Mouse (Mus musculus) liver, adult 2 months (tissue): ENCODE results near the gene Ssmem1. TPM values are rescaled to one million over a fixed set of nuclear protein-coding genes. Genes with fewer than 3 reads are reported as not detected.

Experiments used
- DNase-seq: peaks from one replicate; pipeline ENCODE4 v3.0.0-alpha.2; 2011; ENCODE audit warnings: low read depth, low spot score; ENCODE audit errors: extremely low read depth
- H3K27ac ChIP-seq: fragments of 200-500 bp; replicated peaks from 2 replicates; pipeline ENCODE4 v1.5.1; 2012; ENCODE audit warnings: low read depth, mild to moderate bottlenecking, control low read depth, inconsistent platforms, low read length; ENCODE audit not compliant: insufficient read depth
- H3K27me3 ChIP-seq: fragments of 200-500 bp; 2 replicates; pipeline ENCODE4 v1.6.1; 2012; ENCODE audit warnings: mild to moderate bottlenecking, moderate library complexity, low read length, inconsistent platforms; ENCODE audit not compliant: control insufficient read depth, insufficient read depth
- H3K36me3 ChIP-seq: fragments of 200-500 bp; 2 replicates; pipeline ENCODE4 v1.6.1; 2012; ENCODE audit warnings: low read length, inconsistent platforms; ENCODE audit not compliant: control insufficient read depth, insufficient read depth
- H3K4me1 ChIP-seq: fragments of 200-500 bp; 2 replicates; pipeline ENCODE4 v1.6.1; 2011; ENCODE audit warnings: low read length; ENCODE audit not compliant: control insufficient read depth, insufficient read depth
- H3K4me3 ChIP-seq: fragments of 200-500 bp; 2 replicates; pipeline ENCODE4 v1.5.1; 2011; ENCODE audit warnings: low read depth, mild to moderate bottlenecking, control low read depth, low read length, moderate library complexity; ENCODE audit not compliant: insufficient read depth
- H3K79me2 ChIP-seq: fragments of 200-500 bp; 2 replicates; pipeline ENCODE4 v1.6.1; 2012; ENCODE audit warnings: inconsistent platforms, mild to moderate bottlenecking, low read length, moderate library complexity; ENCODE audit not compliant: control insufficient read depth, insufficient read depth
- H3K9ac ChIP-seq: fragments of 200-500 bp; 2 replicates; pipeline ENCODE4 v1.6.1; 2012; ENCODE audit warnings: low read depth, mild to moderate bottlenecking, control low read depth, inconsistent platforms, low read length
- CTCF ChIP-seq: fragments of 200-500 bp; IDR thresholded peaks from 2 replicates; pipeline ENCODE4 v1.5.1; 2011; ENCODE audit warnings: low read depth, low read length, control low read depth
- POLR2A ChIP-seq: fragments of 200-500 bp; IDR thresholded peaks from 2 replicates; pipeline ENCODE4 v1.6.1; 2011; ENCODE audit warnings: low read length, control low read depth; ENCODE audit not compliant: insufficient read depth; ENCODE audit errors: extremely low read depth
- WGBS: fragments of 180-500 bp; shearing (Covaris S2); methylation state at CpG from one replicate; pipeline ENCODE4 v1.1.7; 2018; 5-methylcytosine and 5-hydroxymethylcytosine counted together
- polyA plus RNA-seq: library from polyadenylated mRNA; depleted of rRNA; stranded (reverse); fragments of >200 nt; gene quantifications from 2 replicates; pipeline ENCODE4 v1.2.3, GENCODE M21; 2012
- total RNA-seq: library from RNA; depleted of rRNA; stranded (reverse); fragments of >200 nt; gene quantifications from 2 replicates; pipeline ENCODE4 v1.2.3, GENCODE M21; 2014

Gene Ssmem1
- total and polyA plus RNA-seq, 2 experiments: not detected

DNA sequence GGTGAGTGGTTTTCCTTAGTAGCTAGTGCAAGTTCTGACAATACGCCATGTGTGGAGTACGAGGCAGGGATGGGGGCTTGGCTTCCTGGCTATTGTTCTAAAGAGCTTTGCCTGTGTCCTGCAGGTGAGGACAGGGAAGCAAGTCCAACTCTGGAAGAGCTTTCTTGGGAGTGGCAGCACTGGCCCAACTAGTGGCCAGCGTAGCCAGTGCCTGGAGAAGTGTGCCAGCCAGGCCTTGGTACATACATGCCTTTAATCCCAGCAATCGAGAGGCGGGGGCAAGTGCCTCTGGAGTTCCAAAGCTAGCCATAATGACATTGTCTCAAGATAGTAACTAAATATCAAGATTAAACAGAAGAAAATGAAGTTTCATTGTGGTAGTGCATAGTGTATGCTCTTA lies 642 bp downstream of the Ssmem1 start:
- DNase-seq: no peak
- 0 out of 2 replicates have a peak overlapping the region, but pooled peaks have one; percentile 0 for H3K27ac ChIP-seq
- H3K79me2 ChIP-seq: no peaks in the 10 kb centered on the region
- 79% methylated on average over 5 of the region's 5 CpGs for WGBS
- no peak overlapping the region for H3K9ac ChIP-seq
- no peak overlapping the region for H3K4me3 ChIP-seq
- no peaks in the 10 kb centered on the region for H3K27me3 ChIP-seq
- peaks cover 3% of the 10 kb centered on the region; the same call in 1 of the 2 replicates for H3K4me1 ChIP-seq
- H3K36me3 ChIP-seq: peaks cover 4% of the 10 kb centered on the region; the same call in 1 of the 2 replicates
- TF ChIP-seq POLR2A: no peak
- TF ChIP-seq CTCF: no peak

- Histone ChIP-seq H3K9ac (no peak overlapping the region), H3K27ac (no peak overlapping the region), H3K4me3 (no peak overlapping the region), H3K36me3 (no peaks in the 10 kb centered on the region), H3K4me1 (peaks cover 3% of the 10 kb centered on the region; the same call in 1 of the 2 replicates), H3K79me2 (no peaks in the 10 kb centered on the region), H3K27me3 (no peaks in the 10 kb centered on the region)
- no peak for DNase-seq
- WGBS: 41% methylated on average over 9 of the region's 9 CpGs
- TF ChIP-seq POLR2A (no peak), CTCF (no peak)
These were observed 4.6 kb downstream of the Ssmem1 start for GRCm38 (mm10) chr6:30514242-30514641.

DNA sequence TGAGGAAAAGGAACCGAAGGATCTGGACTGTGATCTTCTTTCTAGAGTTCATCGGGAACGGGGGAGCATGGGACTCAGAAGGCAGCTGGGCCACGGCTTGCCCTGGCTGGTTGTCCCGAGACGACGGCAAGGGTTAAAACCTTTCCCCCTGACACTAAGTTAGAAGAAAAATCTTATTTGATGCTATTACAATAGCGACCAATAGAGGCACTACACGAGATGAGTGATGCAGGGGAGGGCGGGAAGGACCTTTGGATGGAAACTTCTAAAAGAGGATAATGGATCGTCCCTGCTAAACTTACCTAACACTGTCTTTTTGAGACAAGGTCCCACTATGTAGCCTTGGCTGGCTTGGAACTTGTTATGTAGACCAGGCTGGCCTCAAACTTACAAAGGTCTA lies 10.8 kb downstream of the Ssmem1 start:
- no peak overlapping the region for H3K27ac ChIP-seq
- H3K4me3 ChIP-seq: no peak overlapping the region
- no peaks in the 10 kb centered on the region for H3K4me1 ChIP-seq
- no peaks in the 10 kb centered on the region for H3K27me3 ChIP-seq
- no peak for TF ChIP-seq CTCF
- TF ChIP-seq POLR2A: no peak
- H3K9ac ChIP-seq: no peak overlapping the region
- no peak for DNase-seq
- no peaks in the 10 kb centered on the region for H3K36me3 ChIP-seq
- H3K79me2 ChIP-seq: no peaks in the 10 kb centered on the region
- 69% methylated on average over 11 of the region's 11 CpGs for WGBS

DNA sequence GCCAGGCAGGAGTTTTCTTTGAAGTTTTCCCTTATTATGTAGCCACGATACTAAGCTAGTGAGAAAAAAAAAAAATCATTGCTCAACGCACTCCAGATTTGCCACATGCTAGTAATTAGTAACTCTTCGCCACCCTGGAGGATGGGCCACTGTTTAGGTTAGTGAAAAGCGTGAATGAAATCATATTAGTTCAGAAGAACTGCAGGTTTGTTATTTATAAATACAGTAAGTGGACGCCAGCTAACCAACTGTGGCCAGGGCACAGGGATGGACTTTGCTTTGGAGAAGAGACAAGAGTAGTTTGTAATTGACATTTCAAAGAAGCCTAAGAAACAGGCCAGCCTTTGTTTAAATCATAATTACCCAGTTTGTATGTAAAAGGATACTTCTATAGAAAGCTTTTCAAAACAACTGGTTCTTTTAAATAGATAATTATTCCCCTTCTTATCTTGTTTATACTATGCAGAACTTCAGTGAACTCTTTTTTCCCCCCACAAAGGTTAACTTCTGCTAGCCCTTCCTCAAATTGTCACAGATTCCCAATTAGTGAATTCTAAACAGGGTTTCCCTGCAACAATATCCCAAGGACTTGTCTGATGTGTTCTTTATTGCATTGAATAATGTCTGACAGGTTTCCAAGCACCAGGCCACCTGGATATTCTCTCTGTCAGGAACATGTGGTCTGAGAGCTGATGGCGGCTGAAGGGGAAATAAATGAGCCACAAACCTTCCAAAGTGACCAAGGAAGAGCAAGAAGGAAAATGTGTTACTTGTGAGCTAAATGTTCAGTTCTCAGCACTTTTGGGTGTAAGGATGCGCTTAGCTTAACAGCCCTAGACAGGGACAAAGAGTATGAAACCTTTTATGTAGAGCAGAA lies 16.0 kb downstream of the Ssmem1 start:
- TF ChIP-seq CTCF: no peak
- no peak for TF ChIP-seq POLR2A
- no peak overlapping the region for H3K27ac ChIP-seq

GRCm38 (mm10) chr6:30526586-30527515 lies 17.2 kb downstream of the Ssmem1 start:
- no peak overlapping the region for H3K4me3 ChIP-seq
- H3K9ac ChIP-seq: no peak overlapping the region
- H3K27ac ChIP-seq: peak overlapping the region; percentile 31; the same call in 1 of the 2 replicates
- no peak for DNase-seq
- H3K27me3 ChIP-seq: no peaks in the 10 kb centered on the region
- no peaks in the 10 kb centered on the region for H3K79me2 ChIP-seq
- TF ChIP-seq POLR2A: no peak
- TF ChIP-seq CTCF: no peak
- 72% methylated on average over 19 of the region's 19 CpGs for WGBS
- H3K4me1 ChIP-seq: no peaks in the 10 kb centered on the region
- H3K36me3 ChIP-seq: no peaks in the 10 kb centered on the region

More for the DNA sequence above, 16.0 kb downstream of the Ssmem1 start:
- H3K79me2 ChIP-seq: no peaks in the 10 kb centered on the region
- no peaks in the 10 kb centered on the region for H3K36me3 ChIP-seq
- H3K4me3 ChIP-seq: no peak overlapping the region
- peak; percentile 61 for DNase-seq
- 43% methylated on average over 7 of the region's 7 CpGs for WGBS
- H3K4me1 ChIP-seq: no peaks in the 10 kb centered on the region
- H3K9ac ChIP-seq: no peak overlapping the region
- H3K27me3 ChIP-seq: no peaks in the 10 kb centered on the region
